Mouse (Mus musculus): ENCODE measurements around the gene Lekr1. TPM values are rescaled to one million over a fixed set of nuclear protein-coding genes. Genes with fewer than 3 reads are reported as not detected.

Gene Lekr1
- total and polyA plus RNA-seq, 3 experiments, result 1.8 to 2.5 TPM; not detected in 1

DNA sequence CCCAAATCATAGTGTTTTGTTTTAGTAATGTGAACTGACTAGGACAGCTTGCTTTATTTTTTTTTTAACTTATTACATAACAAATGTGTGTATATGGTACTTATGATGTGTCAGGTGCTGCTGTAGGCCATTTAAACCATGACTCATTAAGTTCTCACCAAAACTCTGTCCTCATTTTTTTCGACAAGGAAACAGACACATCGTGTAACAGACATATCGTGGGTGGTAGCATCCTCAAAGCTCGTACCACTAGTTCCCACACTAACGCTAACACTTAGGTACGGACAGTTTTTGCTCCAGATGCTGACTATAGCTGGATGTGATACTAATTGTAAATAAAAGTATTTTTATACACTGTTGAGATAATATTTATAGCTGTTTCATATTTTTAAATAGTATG is 43.0 kb upstream of the Lekr1 start:
- Histone ChIP-seq H3K9ac (ENCODE audit: control insufficient read depth, low read depth, low read length, poor library complexity, severe bottlenecking) (no peak overlapping the region), H3K27me3 (ENCODE audit: control insufficient read depth in 1 of 2, insufficient read depth in 2 of 2, low read length in 2 of 2) (peaks cover 2 to 4% of the 10 kb centered on the region in 2 experiments; a peak in 3 of 4 replicates), H3K4me3 (ENCODE audit: control insufficient read depth in 1 of 2, insufficient read depth in 1 of 2, low read depth in 2 of 2, low read length in 2 of 2) (no peak overlapping the region), H3K79me2 (ENCODE audit: control insufficient read depth, insufficient read depth, low read length, poor library complexity) (no peaks in the 10 kb centered on the region), H3K36me3 (ENCODE audit: control insufficient read depth in 1 of 2, insufficient read depth in 2 of 2, low read length in 2 of 2) (no peaks in the 10 kb centered on the region), H3K4me1 (ENCODE audit: control insufficient read depth in 1 of 2, insufficient read depth in 2 of 2, low read length in 2 of 2) (no peaks in the 10 kb centered on the region), H3K27ac (ENCODE audit: control insufficient read depth, low read depth, low read length) (no peak overlapping the region), H3K9me3 (replicated peaks; ENCODE audit: insufficient read depth, low read length) (no peaks in the 10 kb centered on the region)
- DNase-seq (ENCODE audit: low read depth, low spot score), result no peak
- TF ChIP-seq MXI1 (IDR thresholded peaks at IDR 0.05; ENCODE audit: low read depth, low read length) (no peak), TAL1 (IDR thresholded peaks at IDR 0.05; ENCODE audit: low read length) (no peak), RAD21 (IDR thresholded peaks at IDR 0.05; ENCODE audit: low read depth, low read length) (no peak), NRF1 (IDR thresholded peaks at IDR 0.05; ENCODE audit: insufficient read depth, low read depth, low read length, poor library complexity, severe bottlenecking) (no peak), ETS1 (IDR thresholded peaks at IDR 0.05; ENCODE audit: low read depth, low read length) (no peak), USF2 (IDR thresholded peaks at IDR 0.05; ENCODE audit: borderline replicate concordance in 1 of 2, insufficient read depth in 1 of 2, low read depth in 1 of 2, low read length in 2 of 2) (no peak), CHD1 (IDR thresholded peaks at IDR 0.05; ENCODE audit: low read depth, low read length) (no peak), ELF1 (IDR thresholded peaks at IDR 0.05; ENCODE audit: low read depth, low read length) (no peak), EP300 (IDR thresholded peaks at IDR 0.05; ENCODE audit: low read depth in 1 of 2, low read length in 2 of 2) (no peak), USF1 (IDR thresholded peaks at IDR 0.05; ENCODE audit: low read depth, low read length) (no peak), HCFC1 (IDR thresholded peaks at IDR 0.05; ENCODE audit: low read depth, low read length) (no peak), TCF12 (IDR thresholded peaks at IDR 0.05; ENCODE audit: low read depth, low read length) (no peak), RCOR1 (IDR thresholded peaks at IDR 0.05; ENCODE audit: low read depth, low read length) (no peak), ZC3H11A (IDR thresholded peaks at IDR 0.05; ENCODE audit: low read depth, low read length) (no peak), MAZ (IDR thresholded peaks at IDR 0.05; ENCODE audit: low read depth, low read length) (no peak), CTCF (IDR thresholded peaks at IDR 0.05 in 2 of 3, conservative IDR thresholded peaks at IDR 0.05 in 1 of 3; ENCODE audit: control insufficient read depth in 1 of 3, insufficient read depth in 1 of 3, low read depth in 2 of 3, low read length in 3 of 3, poor library complexity in 1 of 3, severe bottlenecking in 1 of 3) (no peak), TBP (IDR thresholded peaks at IDR 0.05; ENCODE audit: low read depth, low read length) (no peak), MEF2A (IDR thresholded peaks at IDR 0.05; ENCODE audit: extremely low read depth, insufficient replicate concordance, low read depth, low read length, poor library complexity, severe bottlenecking) (no peak), POLR2AphosphoS2 (IDR thresholded peaks at IDR 0.05; ENCODE audit: low read length) (no peak), MAFK (IDR thresholded peaks at IDR 0.05; ENCODE audit: borderline replicate concordance, low read depth, low read length) (no peak)

All from MEL (cell line).